Mouse (Mus musculus) splenic B cell, adult 2 months (primary cell): Measurements from ENCODE around the gene Pde4d.

Source experiments
- DNase-seq: peaks from one replicate; pipeline ENCODE4 v3.0.0-alpha.2; 2011; ENCODE audit warnings: low read depth, low spot score
- H3K27me3 ChIP-seq: 2 replicates; pipeline ENCODE4 v1.6.1; 2012; ENCODE audit warnings: mild to moderate bottlenecking, low read length, moderate library complexity, mixed read lengths; ENCODE audit not compliant: control insufficient read depth, poor library complexity, insufficient read depth, severe bottlenecking
- H3K36me3 ChIP-seq: 2 replicates; pipeline ENCODE4 v1.6.1; 2012; ENCODE audit warnings: mild to moderate bottlenecking, low read length, moderate library complexity, mixed read lengths; ENCODE audit not compliant: control insufficient read depth, poor library complexity, insufficient read depth, severe bottlenecking

Gene Pde4d

GRCm38 (mm10) chr13:109914246-109914645 lies 1464.5 kb downstream of the Pde4d start:
- no peaks in the 10 kb centered on the region for H3K27me3 ChIP-seq
- DNase-seq = no peak
- no peaks in the 10 kb centered on the region for H3K36me3 ChIP-seq

GRCm38 (mm10) chr13:109914846-109915245 lies 1465.1 kb downstream of the Pde4d start:
- Histone ChIP-seq H3K36me3 (no peaks in the 10 kb centered on the region), H3K27me3 (no peaks in the 10 kb centered on the region)
- DNase-seq = no peak

- no peak for DNase-seq
- H3K36me3 ChIP-seq = no peaks in the 10 kb centered on the region
Measured at GRCm38 (mm10) chr13:109915501-109915900, 1465.8 kb downstream of the Pde4d start.

GRCm38 (mm10) chr13:109915964-109916363 lies 1466.2 kb downstream of the Pde4d start:
- no peaks in the 10 kb centered on the region for H3K27me3 ChIP-seq
- no peaks in the 10 kb centered on the region for H3K36me3 ChIP-seq
- DNase-seq = no peak

More at GRCm38 (mm10) chr13:109915501-109915900, 1465.8 kb downstream of the Pde4d start:
- no peaks in the 10 kb centered on the region for H3K27me3 ChIP-seq

- no peak for DNase-seq
- Histone ChIP-seq H3K36me3 (no peaks in the 10 kb centered on the region), H3K27me3 (no peaks in the 10 kb centered on the region)
Measured at GRCm38 (mm10) chr13:109917551-109917950, 1467.8 kb downstream of the Pde4d start.

GRCm38 (mm10) chr13:109918631-109919030 lies 1468.9 kb downstream of the Pde4d start:
- Histone ChIP-seq H3K27me3 (no peaks in the 10 kb centered on the region), H3K36me3 (no peaks in the 10 kb centered on the region)
- DNase-seq = no peak

GRCm38 (mm10) chr13:109920256-109920655 lies 1470.5 kb downstream of the Pde4d start:
- H3K27me3 ChIP-seq = no peaks in the 10 kb centered on the region
- DNase-seq = no peak
- H3K36me3 ChIP-seq = no peaks in the 10 kb centered on the region

- no peak for DNase-seq
- Histone ChIP-seq H3K27me3 (no peaks in the 10 kb centered on the region), H3K36me3 (no peaks in the 10 kb centered on the region)
Measured at GRCm38 (mm10) chr13:109921336-109922038, 1471.7 kb downstream of the Pde4d start.

- DNase-seq = peak; percentile 82
- Histone ChIP-seq H3K36me3 (no peaks in the 10 kb centered on the region), H3K27me3 (no peaks in the 10 kb centered on the region)
Measured at GRCm38 (mm10) chr13:109922228-109922627, 1472.5 kb downstream of the Pde4d start.

- H3K36me3 ChIP-seq = no peaks in the 10 kb centered on the region
Measured at GRCm38 (mm10) chr13:109922782-109923181, 1473.0 kb downstream of the Pde4d start.

GRCm38 (mm10) chr13:109924771-109925170 lies 1475.0 kb downstream of the Pde4d start:
- Histone ChIP-seq H3K36me3 (no peaks in the 10 kb centered on the region), H3K27me3 (no peaks in the 10 kb centered on the region)
- no peak for DNase-seq

More at GRCm38 (mm10) chr13:109922782-109923181, 1473.0 kb downstream of the Pde4d start:
- no peaks in the 10 kb centered on the region for H3K27me3 ChIP-seq
- no peak for DNase-seq

- peak; percentile 61 for DNase-seq
- Histone ChIP-seq H3K36me3 (no peaks in the 10 kb centered on the region), H3K27me3 (no peaks in the 10 kb centered on the region)
Measured at GRCm38 (mm10) chr13:109926277-109926920, 1476.7 kb downstream of the Pde4d start.

- DNase-seq = no peak
- H3K36me3 ChIP-seq = no peaks in the 10 kb centered on the region
- no peaks in the 10 kb centered on the region for H3K27me3 ChIP-seq
Measured at GRCm38 (mm10) chr13:109927782-109928181, 1478.0 kb downstream of the Pde4d start.

GRCm38 (mm10) chr13:109932688-109933087 lies 1482.9 kb downstream of the Pde4d start:
- H3K36me3 ChIP-seq = no peaks in the 10 kb centered on the region
- no peaks in the 10 kb centered on the region for H3K27me3 ChIP-seq
- DNase-seq = no peak

GRCm38 (mm10) chr13:109933554-109933953 lies 1483.8 kb downstream of the Pde4d start:
- H3K27me3 ChIP-seq = no peaks in the 10 kb centered on the region
- no peak for DNase-seq
- H3K36me3 ChIP-seq = no peaks in the 10 kb centered on the region
